Mouse (Mus musculus): ENCODE data around the gene Clec2g.

- no peak for TF ChIP-seq CTCF (IDR thresholded peaks at IDR 0.05; ENCODE audit: extremely low read depth, insufficient read length, insufficient replicate concordance, low read depth, low read length)
- TF ChIP-seq POLR2A (IDR thresholded peaks at IDR 0.05; ENCODE audit: low read depth, low read length), result no peak
These were observed 99.2 kb downstream of the Clec2g start for GRCm38 (mm10) chr6:129033397-129033796.
